Mouse (Mus musculus) frontal cortex, postnatal 25 days (tissue): ENCODE measurements around the gene Gm5105.

ENCODE experiments used
- DNase-seq, 2 experiments: peaks; one replicate each; pipeline ENCODE4 v3.0.0; 2022; ENCODE audit warnings: low spot score in 2 of 2

The Gm5105 gene

DNA sequence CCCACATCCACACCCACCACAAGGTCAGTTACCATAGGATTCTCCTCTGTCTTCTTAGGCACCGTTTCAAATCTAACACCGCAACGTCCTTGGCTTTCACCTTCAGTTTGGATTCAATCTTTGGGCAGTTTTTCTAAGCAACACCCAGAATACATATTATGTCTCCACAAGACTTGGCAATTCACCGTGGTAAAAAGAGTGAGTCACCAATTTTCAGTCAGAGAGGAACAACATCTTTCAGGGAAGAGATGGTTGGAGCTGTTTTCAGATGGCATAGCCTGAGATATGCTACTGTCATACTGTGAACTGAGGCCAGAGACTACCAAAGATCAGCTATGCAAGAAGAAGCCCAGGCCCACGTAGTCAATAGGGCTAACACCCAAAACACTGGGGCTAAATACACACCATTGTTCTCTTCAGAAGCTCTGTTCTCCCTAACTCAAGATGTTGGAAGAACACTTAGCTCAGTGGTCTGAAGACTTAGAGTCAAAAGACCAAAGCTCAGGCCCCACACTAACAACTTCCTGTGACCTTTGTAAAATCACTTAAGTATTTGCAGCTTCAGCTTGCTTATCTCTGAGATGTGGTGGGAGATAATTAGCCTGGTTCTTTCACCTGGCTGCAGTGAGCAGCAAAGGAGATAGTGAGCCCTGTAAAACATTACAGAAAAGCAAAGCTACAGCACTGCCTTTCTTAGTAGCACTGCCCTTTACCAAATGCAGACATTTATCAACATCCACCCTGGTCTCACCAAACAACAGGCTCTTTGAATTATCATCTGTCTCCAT is 39.4 kb downstream of the Gm5105 start:
- no peak for DNase-seq

DNA sequence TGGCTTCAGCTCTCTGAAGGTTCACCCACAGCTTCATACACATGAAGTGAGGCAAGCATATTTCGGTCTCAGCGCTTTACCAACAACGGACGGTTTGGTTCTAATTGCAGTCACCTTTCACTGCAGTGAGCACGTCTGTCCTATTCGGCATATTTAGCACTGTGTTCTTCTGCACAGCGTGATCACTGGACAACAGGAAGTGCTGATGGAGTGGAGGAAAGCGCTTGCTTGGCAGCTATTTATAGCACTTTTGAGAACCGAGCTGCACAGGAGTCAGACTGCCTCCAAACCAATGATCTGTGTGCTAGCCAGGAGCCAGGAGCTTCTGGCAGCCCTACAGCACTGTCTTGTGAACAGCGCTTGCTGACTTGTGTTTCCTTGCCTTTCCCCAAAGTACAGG is 40.9 kb downstream of the Gm5105 start:
- no peak for DNase-seq

DNA sequence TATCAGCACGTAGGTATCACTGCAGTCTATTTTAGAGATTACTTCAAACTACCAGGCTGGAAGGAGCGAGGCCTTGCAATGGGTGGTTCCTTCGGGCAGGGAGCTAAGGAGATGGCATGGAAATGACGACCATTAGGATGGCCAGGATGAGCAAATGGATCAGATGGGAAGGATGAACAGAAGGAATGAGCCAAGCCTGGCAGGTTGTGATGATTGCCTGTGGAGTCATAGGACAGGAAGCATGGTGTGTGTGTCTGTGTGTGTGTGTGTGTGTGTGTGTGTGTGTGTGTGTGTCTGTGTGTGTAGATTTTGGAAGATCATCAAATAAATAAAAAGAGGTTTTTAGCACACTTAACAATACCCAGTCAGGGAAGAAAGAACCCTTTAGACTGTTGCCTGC is 44.5 kb downstream of the Gm5105 start:
- no peak for DNase-seq

DNA sequence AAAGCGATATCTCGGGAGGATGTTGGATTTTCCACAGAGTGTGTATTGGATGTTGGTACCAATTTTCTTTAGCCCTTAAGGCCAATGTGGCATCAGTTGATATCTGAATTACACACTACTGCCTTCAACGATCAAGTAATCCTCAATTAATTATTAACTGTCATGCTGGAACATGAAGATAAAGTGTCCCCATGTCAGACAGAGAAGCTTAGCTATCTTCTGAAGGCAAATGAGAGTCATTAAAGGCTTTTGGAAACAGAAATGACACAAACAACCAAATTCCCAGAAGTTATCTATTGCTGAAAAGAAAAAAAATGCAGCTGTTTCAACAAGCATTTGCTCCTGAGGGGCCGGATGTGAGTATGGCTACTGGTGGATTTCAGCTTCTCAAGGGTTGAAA is 45.2 kb downstream of the Gm5105 start:
- no peak for DNase-seq

DNA sequence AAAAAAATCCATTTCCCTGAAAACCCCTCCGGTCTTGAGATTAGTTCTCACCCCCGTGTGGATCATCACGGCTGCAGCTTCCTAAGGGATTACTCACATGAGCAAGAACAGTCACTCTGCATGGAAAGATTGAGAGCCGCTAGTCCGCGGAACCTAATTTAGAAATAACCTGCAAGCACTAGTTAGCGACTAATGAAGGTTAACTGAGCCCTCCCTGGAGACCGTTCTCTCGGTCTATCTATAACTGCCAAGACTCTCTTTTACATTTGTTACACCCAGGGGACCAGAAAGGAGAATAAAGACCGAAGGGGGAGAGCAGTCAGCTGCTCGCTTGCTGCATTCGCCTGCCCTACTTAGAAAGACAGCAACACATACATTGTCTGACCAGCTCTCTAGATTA is 50.4 kb downstream of the Gm5105 start:
- no peak for DNase-seq

DNA sequence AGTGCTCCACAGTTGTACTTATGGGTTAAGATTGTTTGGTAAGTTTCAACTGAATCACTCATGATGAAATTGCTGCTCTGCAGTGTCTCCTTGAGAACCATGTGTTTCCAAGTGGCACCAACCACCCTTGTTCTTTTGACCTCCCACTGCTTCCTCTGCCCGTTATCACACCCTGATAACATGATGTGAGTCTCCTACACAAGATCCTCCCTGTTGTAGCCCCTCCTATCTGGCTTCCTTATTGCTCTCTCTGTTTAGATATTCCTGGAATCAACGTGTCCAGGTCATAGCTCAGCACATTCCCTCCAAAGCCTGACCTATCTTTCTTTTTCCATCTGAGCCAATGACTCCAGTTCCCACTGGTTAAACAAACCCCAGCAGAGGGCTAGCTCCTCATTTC is 52.5 kb downstream of the Gm5105 start:
- DNase-seq, result no peak

DNA sequence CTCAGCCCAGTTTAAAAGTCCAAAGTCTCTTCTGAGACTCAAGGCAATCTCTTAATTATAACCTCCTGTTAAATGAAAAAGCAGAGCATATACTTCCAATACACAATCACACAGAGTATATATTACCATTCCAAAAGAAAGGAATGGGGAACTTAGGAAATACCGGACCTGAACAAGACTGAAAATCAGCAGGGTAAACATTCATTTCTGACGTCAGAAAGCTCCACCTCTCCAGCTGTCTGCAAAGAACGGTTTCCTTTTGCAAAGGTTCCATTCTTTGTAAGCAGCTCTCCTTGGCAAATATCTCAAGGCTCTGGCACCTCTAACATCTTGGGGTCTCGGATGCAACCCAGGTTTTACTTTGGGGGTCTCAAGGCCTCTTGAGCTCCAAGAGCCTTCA is 54.8 kb downstream of the Gm5105 start:
- DNase-seq, result no peak

DNA sequence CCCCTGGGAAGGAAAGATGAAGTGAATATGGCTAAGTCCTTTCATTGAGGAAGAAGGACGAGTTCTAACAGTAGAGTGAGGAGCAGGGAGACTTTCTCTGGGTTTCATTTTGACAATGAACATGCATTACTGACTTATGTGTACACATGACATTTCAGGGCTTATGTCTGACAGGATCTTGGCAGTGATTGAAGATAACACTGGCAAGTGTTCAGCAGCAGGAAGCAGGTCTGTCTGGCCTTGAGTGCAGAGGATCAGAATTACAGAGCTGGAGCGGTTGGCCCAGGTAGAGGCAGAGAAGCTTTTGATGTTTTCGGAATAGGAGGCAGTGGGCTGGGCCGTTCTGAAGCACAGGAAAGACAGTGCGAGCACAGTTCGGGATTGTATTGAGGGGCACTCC is 59.0 kb downstream of the Gm5105 start:
- no peak for DNase-seq

DNA sequence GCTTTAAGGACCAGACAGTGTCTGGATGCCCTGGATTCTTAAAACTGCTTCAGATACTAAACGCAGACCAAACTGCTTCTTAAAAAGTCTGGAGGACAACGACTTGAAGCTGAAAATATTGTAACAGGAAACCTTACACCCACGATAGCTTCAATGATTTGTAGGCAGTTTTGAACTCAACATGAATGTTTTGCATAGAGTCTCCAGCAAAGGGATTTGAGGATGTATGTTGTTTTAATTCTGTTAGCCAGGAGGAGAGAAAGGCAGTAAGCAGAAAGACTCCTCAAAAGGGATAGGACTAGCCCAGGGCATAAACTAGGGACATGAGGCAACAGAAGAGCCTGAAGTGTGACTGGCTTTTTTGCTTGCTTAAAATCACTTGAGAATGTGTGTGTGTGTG is 60.3 kb downstream of the Gm5105 start:
- DNase-seq, result no peak

DNA sequence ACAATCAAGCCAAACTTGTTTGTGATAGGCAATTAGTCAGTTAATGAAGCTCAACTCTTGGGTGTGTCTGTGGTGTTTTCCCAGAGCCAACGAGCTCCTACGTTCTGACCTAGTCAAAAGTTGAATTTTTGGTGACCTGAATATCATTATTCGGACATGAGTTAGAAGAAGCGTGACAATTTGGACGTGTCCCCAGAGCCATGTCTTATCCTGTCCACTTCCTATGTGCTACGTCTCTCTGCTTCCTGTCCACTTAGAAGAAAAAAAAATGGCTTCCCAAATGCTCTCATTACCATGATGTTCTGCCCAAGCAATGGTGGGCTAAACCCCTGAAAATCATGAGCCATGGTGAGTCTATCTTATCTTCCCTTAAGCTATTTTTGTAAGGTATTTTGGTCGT is 63.9 kb downstream of the Gm5105 start:
- no peak for DNase-seq

DNA sequence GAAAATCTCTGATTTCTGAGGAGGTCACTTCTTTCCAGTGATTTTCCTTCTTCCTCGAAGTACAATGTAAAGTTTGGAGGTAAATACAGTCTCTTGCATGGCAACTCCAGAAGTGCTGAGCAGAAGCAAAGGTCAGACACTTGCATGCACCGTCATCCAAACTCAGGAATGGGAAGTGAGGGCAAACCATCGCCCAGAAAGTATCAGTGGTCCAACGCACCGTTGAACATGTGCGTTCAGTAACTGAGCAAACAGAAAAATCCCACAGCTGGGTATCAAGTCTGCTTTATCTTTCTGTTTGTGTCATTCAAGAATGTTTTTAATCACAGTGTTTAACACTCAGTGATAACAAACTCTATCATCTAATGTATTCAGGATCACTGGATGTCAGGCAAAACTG is 64.6 kb downstream of the Gm5105 start:
- DNase-seq, result no peak

DNA sequence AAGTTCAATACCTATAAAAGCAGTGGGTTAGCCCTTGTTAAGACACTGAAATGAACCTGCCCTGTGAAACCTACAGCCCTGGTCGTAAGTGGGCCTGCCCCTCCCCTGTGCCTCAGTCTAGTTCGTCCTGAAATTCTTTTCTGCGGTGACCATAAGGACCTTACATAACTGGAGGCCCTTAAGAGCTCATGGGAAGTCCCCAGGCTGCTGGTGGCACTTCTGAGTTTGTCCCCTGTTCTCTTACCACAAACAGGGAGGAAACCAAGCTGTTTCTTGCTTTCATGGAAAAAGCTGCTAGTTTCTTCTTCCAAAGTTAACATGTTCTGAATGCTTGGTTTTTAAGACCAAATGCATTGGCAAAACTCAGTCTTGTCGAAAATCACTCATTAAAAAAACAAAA is 65.3 kb downstream of the Gm5105 start:
- DNase-seq, result no peak

DNA sequence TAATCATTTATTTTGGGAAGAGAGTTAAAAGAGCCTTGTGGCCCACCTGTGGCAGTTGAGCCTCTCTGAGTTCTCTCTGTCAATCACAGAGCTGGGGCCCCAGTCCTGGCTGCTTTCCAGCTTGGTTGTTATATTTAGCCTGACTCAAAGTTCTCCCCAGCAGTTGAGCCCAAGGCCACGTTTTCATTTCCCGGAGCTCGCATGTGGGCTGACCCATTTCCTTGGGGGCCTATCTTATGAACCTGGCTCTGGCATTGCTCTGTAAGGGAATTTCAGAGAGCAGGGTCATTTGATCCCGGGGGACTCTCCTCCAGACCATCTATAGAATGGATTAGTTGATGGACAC is 66.5 kb downstream of the Gm5105 start:
- peak in 1 of 2 experiments; percentile 12 for DNase-seq

DNA sequence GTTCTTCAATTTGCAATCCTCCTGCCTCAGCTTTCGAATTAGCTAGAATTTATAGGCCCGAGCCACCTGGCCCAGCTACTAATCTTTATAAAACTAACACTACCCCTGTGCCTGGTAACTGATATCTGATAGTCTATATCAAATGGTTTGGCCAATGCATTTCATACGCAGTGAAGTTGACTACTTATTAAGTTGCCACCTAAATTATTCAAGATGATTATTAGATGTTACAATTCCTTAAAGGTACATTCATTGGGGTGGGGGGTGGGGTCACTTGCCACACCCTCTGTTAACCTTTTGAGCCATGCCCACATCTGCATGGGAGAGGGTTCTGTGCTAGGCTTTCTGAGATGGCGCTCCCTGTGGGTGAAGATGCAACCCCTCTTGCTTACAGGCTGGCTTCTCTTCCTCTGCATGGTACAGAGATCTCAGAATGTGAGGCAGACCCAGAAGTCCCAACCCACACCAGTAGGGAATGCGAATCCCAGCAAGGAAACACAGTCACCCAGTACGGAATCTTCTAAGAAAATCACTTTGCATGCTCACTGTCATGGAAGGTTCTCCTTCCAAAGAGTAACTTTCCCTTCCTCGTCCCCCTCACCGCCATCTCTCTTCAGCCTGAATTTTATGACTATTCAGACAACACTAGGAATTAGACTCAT is 67.0 kb downstream of the Gm5105 start:
- DNase-seq, result no peak

DNA sequence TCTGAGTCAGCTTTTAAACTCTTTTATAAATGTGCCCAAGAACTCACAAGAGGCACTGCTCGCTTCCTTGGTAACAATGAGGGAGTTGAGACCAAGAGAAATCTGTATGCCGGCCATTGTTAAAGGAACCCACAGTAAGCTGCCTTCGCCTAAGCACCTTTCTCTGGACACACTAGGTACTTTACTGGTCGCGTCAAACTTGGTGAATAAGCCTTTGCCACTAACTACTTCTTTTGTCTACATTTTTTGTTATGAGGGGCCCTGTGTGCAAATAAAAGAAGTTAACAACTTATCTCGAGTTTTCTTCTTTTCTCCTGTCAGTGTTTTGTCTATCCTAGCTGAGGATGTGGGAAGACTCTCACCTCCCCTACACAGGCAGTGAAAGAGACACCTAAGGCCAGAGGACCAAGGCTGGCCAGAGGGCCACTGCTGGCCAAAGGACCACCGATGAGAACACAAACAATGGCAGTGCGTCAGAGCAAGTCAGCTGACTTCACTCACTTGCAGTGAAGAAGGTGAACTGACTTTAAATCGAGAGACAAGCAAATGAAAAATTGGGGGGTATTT is 67.9 kb downstream of the Gm5105 start:
- no peak for DNase-seq
